Mouse (Mus musculus) thymus, postnatal 25 days (tissue): ENCODE results near the gene Magi2.
"Not testable (repeated sequence)": the region's sequence is repeated elsewhere in the genome, so short reads cannot be mapped to it uniquely, and the experiment has no call there.

Experiments used
- DNase-seq: peaks from one replicate; pipeline ENCODE4 v3.0.0; 2022

The Magi2 gene

DNA sequence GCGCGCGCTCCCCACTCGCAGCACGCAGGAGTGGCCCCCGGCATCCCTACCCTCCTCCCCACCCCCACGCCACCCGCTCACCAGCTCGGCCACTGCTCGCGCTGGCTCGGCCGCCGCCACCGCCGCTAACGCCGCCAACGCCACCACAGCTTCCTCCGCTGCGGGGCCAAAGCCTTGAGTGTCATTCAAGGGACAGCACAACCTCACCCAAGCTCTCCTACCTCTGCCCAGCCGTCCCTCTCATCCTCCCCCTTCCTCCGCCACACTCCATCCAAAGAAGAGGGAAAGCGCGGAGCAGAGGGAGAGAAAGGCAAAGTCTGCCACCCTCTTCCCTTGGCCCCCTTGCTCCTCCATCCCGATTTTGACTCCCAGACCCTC, at the start of gene Magi2:
Magi2 (plus strand) TSS at position 171 of the 378 bp plus-strand sequence.
- no peak for DNase-seq

DNA sequence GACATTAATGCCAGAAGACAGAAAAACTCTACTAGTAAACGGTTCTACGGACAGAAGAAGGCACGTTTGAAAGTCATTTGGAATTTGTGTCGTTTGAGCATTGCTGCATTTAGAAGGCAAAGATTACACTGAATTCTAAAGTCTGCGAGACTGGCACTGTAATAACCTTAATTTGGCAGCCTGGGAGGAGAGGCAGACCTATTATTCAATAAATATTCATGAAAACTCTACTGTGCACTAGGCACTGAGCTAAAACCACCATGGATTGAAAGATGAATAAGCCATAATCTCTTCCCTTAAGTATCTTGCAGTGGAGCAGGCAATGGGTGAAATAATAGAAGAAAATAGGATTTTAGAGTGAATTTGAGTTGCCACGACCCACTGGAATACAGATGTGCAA, 48.2 kb upstream of the Magi2 start:
- no peak for DNase-seq

DNA sequence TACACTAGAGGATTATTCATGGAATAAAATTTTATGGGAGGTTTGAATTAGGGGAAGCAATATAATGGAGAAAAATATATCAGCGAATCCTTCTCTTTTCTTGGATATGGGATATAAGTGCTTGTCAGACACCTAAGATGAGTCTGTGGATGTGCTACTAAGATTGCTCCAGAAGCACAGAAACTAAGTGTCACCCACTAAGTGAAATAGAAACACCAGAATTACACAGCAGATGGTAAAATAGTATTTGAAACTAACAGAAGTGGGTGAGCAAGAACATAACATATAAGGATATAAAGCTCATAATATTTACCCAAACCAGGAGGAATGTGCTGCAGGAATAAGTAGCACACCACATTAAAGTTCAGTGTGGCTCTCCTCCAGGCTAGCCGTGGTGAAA, 40.7 kb upstream of the Magi2 start:
- no peak for DNase-seq

DNA sequence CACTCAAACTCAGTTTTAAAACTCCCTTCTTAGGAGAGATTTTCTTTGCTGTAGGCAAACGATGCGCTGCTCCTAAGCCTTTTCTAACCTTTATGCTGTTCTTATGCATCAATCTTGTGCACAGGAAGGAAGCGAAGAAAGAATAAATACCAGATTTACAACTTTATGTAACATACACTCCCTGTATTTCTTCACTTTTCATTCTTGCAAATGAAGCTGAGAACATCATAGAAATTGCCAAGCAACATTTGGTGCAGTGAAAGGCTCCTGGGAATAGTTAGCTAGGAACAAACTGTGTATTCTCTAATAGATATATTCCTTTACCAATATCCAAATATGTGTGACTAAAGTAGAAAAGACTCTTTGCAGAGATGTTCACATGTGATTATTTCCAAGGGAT, 15.2 kb upstream of the Magi2 start:
- no peak for DNase-seq

DNA sequence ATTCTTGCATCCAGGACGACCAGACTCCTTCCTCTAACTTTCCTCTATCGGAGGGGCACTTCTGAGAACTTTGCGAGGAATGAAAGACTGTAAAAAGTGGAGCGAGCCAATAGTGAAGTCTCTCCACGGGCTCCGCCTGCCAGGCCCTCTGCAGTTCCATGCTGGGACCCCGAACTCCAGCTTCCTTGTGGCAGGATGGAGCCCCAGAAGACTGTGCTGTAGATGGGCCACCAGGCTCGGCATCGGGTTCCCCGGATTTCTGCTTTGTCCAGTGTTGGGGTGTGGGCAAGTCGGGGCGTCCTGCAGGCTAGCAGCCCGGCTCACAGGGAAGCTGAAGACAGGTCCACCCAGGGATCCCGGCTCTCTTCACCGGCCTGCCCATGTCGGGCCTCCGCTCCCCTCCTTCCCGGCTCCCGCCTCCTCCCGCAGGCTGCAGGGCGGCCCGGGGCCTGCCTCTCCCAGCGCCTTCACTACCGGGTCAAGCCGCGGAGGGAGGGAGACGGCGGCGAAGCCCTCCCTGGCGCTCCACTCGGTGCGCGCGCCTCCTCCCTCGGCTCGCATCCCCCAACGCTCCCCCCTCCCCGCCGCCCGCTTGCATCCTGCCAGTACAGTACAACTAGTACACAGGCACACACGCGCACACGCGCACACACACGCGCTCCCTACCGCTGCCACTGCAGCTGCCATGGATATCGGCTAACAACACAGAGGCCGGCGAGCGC, 531 bp upstream of the Magi2 start:
- DNase-seq = no peak

DNA sequence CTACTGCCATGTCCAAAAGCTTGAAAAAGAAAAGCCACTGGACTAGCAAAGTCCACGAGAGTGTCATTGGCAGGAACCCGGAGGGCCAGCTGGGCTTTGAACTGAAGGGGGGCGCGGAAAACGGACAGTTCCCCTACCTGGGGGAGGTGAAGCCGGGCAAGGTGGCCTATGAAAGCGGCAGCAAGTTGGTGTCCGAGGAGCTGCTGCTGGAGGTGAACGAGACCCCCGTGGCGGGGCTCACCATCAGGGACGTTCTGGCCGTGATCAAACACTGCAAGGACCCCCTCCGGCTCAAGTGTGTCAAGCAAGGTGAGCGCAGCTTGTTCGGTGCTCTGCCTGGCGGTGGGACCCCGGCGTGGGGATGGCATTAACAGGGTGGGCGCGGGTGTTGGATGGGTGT, 445 bp downstream of the Magi2 start:
- no peak for DNase-seq

DNA sequence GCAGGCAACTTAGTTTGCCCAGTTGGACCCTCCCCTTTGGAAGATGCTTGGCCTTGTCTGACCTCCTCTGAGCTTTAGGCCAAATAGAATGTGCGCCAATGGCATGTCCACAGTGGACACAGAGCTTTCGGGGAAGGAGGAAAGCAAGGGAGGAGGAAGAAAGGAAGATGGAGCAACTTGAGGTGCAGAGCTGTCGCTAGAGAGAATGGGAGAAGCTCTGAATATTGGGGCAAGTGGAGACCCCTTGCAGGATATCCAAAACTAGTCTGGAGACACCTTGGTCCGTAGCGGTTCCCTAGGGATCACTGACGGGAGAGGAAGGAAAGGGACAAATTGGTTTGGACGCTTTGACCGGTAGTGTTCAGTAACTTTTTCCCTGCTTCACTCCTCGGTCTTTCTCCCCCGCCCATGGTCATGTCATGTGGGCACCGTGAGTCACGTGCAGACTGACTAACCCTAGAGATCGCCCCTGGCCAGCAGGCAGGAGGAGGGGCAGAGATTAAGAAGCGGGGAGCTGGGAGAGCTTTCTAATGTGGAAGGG, 1.0 kb downstream of the Magi2 start:
- DNase-seq = no peak

DNA sequence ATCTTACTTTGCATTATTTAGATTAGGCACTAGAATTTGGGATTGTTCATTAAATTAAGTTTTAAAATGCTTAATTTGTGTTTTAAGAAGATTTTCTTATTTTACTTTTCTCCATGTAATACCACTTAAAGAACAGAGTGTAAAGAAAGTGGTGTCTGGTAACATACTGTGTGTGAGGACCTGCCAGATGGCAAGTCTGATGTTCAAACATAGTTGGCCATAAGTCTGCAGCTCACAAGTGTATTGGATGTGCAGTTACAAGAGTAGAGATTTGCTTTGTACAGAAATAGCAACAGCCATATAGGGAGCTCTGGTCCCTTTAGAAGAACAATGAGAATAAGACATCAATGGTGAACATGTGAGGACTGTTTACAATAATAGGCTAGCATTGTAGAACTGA, 15.0 kb downstream of the Magi2 start:
- no peak for DNase-seq

DNA sequence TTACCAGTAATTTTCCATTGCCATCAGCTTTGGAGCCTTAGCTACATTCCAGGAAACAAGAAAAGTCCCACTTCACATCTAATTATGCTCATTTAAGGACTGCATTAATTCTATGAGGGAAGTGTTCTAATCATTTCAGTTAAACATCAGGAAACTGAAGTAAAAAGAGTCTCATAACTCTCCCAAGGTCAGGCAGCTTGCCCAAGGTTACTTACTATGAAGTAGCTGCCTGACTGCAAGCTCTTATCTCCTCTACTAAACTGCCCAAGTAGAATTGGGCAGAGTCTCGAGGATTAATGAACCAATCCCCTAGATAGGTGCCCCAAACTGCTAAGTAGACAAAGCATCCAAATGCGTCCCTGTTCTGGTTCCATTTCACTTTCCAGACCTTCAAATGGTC, 19.6 kb downstream of the Magi2 start:
- DNase-seq = no peak

DNA sequence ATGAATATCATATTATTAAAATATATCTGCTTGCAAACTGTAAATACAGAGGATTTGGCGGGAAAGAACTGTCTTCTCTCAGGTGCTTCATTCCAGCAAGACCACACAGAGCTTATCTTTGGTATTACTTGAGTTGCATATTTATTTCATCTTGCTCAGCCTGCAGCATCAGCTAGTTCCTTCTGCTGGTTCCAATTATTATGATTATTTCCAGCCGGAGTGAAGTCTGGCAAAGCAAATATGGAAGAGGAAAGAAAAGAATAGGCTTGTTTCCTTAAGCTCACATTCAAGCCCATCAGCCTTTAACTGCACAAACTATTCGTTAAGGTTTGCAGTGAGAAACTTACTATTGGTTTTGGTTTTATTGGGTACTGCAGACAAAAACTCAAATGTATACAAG, 20.4 kb downstream of the Magi2 start:
- DNase-seq = no peak

DNA sequence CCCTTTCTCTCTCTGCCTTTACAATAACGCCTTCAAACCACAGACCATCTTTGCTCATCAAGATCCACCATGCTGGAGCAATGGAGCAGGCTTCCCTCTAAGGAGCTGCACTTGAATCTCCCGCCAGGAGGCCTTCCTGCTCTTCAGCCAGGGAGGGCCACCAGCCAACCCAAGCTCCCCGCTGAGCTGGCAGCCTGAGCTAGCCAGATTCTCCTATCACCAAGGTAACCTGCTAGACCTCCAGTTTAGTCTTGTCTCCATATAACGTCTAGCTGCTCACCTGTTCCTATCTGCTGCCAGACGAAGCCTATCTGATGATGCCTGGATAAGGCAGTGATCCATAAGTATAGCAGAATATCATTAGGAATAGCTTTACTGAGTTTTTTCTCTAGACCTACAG, 36.0 kb downstream of the Magi2 start:
- DNase-seq = no peak

DNA sequence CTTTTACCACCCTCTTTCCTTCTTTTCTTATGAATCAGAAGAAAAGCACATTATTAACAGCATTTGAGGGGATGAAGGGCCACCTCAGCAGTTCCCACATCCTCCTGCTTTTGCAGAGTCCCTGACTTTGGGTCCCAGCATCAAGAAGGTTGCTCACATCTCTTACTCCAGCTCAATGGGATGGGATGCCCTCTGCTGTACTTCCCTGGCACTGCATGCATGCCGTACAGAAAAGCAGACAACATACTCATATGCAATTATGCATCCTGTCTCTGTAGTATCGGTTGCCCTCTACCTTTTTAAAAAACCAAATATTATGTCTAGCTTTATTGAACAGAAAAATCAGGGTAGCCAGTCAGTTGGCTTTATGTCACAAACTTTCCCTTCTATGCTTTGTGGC, 37.8 kb downstream of the Magi2 start:
- DNase-seq = no peak

DNA sequence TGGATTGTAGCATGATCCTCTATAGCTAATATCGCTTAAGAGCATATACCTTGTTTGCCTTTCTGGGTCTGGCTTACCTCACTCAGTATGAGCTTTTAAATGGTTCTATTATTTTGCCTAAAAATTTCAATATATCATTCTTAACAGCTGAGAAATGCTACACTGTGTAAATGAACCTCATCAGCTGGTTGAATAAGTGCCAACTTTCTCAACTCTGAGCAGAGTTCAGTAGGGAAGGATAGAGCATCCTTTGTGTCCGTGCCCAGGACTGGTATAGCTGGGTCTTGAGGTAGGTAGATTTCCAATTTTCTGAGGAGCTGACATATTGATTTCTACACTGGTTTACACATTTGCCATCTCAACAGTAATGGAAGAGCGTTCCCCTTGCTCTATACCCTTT, 65.7 kb downstream of the Magi2 start:
- DNase-seq = no peak

DNA sequence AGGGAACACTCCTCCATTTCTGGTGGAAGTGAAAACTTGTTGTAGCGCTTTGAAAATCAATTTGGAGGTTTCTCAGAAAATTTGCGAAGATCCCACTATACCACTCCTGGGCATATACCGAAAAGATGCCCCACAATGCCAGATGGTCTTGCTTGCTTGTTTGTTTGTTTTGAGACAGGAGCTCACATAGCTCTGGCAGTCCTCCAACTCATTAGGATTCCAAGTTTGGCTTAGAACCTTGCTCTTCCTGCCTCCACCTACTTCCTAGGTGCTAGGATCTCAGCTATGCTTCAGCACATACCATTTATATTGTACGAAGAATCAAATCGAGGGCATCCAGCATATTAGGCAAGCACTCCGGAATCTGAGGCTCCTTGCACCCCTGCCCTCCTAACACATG, 79.8 kb downstream of the Magi2 start:
- no peak for DNase-seq

DNA sequence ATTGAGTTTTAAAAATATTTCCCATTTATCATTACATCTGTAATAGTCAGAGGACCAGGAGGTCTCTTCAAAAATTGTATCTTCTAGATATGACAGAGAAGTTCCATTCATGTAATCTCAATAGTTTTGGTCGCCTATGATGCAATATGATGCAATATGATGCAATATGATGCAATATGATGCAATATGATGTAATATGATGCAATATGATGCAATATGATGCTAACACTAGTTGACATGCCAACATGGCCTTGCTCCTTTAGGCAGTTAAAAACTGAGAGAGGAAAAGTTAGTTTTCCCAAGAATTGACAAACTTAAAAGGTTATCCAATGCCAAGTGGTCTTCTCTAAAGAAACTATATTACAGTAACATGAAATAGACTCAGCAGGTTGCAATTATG, 83.0 kb downstream of the Magi2 start:
- no peak for DNase-seq

DNA sequence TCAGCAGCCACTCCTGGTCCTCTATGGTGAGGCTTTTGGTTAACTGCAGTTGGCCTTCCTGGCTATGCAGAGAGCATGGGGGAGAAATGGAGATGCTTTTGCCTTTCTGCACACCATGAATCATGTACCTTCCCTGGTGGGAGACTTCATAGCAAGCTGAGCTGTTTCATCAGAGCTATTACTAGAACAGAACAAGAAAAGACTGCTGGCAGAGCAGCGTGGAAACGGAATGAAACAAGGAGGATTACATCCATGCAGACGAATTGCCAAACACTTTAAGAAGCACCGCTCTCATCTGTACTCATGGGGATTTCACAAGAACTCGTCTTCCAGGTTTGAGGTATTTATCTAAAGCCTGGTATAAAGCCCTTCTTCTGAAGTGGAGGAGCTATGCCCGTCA, 95.7 kb downstream of the Magi2 start:
- no peak for DNase-seq

DNA sequence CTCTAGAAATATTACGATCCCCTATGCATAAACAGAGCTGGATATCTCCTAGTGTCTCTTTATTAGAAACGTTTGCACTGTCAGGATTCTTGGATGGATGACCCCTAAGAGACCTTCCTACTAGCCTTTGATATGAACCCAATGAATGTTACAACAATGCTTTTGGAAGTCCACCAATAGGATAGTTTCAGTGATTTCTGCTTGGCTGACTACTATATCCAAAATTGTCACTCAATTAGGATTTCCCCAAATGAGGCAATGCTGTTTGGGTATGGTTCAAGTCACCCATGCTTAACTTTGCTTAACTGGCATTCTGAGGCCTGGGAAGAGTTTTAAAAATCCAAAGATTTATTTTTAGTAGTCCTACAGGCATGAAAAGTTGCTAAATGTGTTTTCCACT, 110.7 kb downstream of the Magi2 start:
- no peak for DNase-seq

DNA sequence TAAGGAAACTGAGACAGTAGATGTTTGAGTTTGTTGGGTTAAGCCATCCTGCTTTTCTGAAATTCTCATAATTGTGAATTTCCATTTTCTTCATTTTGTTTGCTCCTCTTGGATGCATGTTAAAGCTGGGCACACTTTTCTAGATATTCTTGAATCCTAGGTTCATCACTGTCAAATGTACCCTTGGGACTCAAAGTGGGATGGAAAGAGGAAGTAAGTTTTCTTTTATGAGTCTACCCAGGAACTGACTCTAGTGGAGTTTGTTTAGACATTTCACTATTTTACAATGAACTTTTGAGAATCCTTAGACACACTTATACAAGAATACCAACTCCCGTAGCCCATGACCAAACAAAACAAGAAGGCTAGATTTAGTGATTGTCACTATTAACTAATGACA, 141.3 kb downstream of the Magi2 start:
- DNase-seq = no peak

DNA sequence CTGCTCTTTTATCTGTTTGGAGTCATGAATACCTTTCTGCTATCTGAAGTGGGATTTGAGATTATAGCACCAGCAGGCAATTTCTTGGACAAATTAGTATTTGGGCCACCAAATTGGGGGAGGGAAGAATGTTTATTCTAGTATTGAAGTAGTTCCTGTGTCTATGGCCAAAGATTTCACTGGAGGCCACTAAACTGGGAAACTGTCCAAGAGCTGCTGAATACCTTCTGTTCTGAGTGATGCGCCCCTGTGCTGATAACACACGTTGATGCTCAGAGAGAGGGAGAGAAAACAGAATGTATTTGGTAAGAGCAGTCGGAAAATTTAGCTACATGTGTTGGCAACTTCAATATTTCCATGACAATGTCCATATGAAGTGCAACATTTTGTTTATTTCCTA, 169.0 kb downstream of the Magi2 start:
- DNase-seq = no peak

DNA sequence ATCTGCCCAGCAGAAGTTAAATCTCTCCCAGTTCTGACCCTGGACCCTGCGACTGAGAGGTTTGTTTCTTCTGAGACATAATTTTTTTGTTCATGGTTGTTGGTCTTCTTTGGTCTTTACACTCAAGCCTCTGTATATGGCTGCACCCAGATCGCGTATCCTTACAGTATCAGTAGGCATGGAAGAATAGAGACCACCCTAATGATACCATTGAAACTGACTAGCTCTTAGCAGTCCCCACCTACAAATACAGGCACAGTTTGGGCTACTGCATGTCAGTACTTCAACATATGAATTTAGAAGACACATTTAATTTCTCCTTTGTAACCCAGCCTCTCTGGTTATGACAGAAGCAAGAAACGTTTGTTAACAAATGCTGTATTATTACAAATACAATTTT, 173.5 kb downstream of the Magi2 start:
- no peak for DNase-seq

DNA sequence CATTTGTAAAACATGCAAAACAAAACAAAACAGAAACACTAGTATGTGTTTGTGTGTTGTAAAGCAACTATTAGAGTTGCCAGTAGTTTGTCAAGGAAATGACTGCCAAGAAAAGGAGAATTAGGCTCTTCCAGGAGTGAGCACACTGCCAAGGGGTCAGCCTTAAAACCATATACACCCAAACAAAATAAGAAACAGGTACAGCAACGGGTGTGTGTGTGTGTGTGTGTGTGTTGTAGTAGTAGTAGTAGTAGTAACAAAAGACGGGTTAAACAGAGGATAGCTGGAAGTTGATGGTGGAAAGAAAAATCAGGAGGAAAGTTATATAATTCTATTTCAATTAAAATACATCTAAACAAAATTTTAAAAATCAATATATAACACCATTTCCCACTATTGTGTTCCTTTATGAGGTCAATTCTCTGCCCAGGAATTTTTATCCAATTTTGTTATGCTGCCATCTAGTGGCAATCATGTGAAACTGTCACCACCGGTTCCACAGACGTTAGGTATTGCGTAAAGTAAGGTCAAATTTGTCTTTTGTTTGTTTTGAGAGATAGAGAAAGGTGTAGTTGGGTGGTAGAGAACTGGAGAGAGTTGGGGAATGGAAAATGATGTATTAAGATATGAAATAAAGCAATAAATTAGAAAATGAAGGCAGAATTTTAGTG, 174.0 kb downstream of the Magi2 start:
- no peak for DNase-seq

DNA sequence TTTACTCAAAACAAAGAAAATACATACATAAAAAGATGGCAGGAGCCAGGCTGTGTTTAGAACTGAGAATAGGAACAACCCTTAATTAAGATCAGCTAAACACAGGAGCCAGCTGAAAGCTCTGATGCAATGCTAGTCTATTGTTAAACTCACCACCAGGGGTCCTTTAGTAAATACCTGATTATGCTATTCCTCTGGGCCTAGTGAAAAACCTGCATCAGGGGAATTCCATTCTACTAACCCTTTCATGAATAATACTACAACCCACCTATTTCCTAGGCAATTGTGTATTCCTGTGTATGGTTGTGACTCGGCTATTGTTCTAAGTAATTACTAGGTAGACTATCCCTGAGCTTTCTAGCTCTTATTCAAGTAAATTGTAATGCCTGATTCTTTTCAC, 177.4 kb downstream of the Magi2 start:
- DNase-seq = not testable (repeated sequence)

DNA sequence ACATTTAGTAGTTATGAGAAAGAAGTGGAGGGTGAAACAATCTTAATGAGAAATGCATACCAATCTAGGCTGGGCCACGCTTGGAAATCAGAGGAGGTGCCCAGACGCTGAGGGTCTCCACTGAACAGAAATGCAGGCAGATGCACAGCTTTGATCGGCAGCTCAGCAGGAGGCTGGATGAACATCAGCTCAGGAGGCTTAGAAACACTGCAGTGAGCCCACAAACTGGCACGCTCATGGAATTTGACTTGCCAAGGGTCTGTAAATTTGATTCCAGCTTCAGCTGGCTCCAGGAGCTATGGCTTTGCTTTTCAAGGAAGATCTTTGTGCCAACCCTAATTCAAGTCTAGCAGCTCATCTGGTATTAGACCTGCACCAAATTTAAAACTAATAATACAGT, 187.7 kb downstream of the Magi2 start:
- no peak for DNase-seq

DNA sequence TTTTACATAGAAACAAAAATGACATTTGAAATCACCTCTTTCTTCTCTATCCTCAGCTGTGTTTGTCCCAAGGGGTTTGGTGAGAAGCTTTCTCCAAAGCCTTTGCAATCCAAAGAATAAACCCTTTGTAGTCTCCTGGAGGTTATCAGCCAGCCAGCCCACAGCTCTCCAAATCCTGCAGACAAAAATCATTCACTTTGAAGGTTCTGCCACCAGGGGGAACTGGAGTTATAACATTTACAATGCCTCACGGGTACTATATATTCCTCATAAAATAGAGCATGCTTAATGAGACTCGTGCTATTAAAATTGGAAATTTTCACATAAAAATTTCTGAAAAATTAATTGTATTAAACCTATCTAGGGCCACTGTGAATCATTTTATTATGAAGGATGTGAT, 202.5 kb downstream of the Magi2 start:
- no peak for DNase-seq

DNA sequence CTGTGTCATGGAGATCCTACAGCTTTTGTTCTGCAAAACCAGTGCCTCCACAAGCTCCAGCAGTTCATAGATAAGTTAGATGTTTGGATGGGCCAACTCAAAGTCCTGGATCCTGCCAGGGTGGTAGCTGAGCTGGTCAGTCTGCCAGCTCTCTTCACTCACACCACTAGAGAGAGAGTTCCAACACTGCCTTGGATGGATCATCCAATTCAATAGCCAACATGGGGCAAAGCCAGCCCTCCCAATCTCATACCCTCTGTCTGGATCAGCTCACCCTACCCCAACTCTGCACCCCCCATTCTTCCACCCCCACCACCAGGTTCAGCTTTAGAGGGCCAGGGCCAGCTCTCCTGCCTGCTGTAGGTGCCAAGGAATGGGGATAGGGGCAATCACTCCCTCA, 235.7 kb downstream of the Magi2 start:
- no peak for DNase-seq
